Mouse (Mus musculus): ENCODE measurements at regions not wholly inside any gene's neighbourhood (a gene's known extent, or its start where the extent isn't known, plus 50 kb on each side); places are given as distances from the start of the nearest gene placed in this dataset.

- no peak for DNase-seq (ENCODE audit: low spot score in 2 of 2)
These were observed 259.7 kb downstream of the Tmem182 start for GRCm38 (mm10) chr1:41065130-41065529.

- peak in 1 of 2 experiments; percentile 34 for DNase-seq (ENCODE audit: low spot score in 2 of 2)
These were observed 299.5 kb downstream of the Tmem182 start for GRCm38 (mm10) chr1:41104869-41105268.

DNA sequence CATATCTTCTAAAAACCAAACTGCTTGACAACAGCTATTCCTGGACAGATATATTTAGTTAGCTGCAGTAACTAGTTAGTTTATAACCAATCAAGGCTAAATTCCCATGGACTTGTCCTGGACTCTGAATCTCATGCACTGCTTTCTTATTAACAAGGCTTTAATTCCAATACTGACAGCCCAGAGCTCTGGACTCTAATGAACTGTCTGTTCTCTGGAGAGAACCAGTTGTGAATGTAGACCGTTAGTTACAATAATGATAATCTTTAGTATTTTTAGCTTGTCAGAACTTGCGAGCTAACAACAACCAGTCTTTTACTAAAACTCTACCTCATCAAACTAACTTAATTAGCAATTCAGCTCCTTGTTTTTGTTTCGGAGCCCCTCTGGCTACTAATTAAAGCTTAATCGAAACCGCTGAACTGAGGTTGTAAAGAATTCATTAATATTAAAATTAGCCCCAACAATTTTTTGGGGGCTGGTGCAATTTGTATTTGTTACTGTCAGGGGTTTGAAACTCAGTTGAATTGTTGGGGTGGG lies 316.3 kb downstream of the Tmem182 start:
- no peak for DNase-seq (ENCODE audit: low spot score in 2 of 2)

GRCm38 (mm10) chr1:41131410-41131809 lies 326.0 kb downstream of the Tmem182 start:
- DNase-seq (ENCODE audit: low spot score in 2 of 2), result no peak

- DNase-seq (ENCODE audit: low spot score in 2 of 2), result no peak
These were observed 327.7 kb downstream of the Tmem182 start for GRCm38 (mm10) chr1:41133143-41133542.

- no peak for DNase-seq (ENCODE audit: low spot score in 2 of 2)
These were observed 328.5 kb downstream of the Tmem182 start for GRCm38 (mm10) chr1:41133946-41134345.

- DNase-seq (ENCODE audit: low spot score in 2 of 2), result no peak
These were observed 334.3 kb downstream of the Tmem182 start for GRCm38 (mm10) chr1:41139725-41140124.

GRCm38 (mm10) chr1:41140542-41140941 lies 335.1 kb downstream of the Tmem182 start:
- DNase-seq (ENCODE audit: low spot score in 2 of 2), result no peak

DNA sequence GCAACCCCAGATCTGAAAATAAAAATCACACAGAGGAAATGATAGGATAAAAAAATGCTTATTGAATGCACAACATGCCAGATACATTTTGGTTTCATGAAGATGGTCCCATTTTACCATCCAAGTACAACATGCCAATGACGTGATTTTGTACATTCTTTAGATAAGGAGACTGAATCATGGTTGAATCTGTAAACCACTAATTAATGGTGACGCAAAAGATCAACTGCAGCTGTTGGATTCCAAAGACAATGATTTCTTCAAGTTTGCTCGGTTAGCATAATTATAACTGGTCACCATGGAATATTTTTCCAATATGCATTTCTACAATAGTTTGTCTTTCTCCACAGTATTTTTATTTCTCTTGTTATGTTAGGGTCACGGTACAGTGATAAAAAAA lies 336.6 kb downstream of the Tmem182 start:
- DNase-seq (ENCODE audit: low spot score in 2 of 2), result no peak

DNA sequence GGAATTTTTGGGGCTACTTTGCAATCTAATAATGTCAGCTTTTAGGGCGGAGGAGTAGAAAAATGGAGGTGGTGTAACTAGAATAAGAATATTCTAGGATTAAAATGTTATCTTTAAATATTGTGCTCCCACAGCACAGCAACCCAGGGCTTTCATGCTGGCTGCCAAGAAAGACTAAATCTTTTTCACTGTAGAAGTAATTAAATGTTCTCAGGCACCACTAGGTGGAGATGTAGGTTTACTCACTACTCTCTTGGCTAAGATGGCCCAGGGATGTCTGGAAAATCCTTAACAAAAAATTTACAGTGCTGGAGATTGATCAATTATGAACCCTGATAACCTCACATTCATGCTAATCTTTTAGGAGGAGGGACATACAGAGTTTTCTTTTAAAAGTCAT lies 347.1 kb downstream of the Tmem182 start:
- peak in 1 of 2 experiments; percentile 51 for DNase-seq (ENCODE audit: low spot score in 2 of 2)

- no peak for DNase-seq (ENCODE audit: low spot score in 2 of 2)
These were observed 348.0 kb downstream of the Tmem182 start for GRCm38 (mm10) chr1:41153174-41153999.

DNA sequence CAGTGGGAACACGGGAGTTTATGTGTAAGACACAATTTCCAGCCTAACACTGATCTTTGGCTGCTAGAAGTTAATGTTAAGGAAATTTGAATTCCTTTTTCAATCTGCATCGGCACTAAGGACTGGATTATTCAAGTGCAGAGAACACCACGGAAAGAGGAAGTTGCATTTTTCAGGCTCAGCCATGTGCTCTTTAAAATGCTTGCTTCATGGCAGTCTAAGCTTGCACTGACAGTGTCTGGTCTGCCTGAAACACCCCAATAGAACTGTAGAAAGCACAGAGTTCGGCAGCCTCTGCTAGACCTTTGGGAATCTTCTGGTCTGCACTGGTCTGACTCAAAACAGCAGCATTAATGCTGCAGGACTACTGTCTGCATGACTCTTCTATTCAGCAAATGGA lies 348.8 kb downstream of the Tmem182 start:
- DNase-seq (ENCODE audit: low spot score in 2 of 2), result no peak

GRCm38 (mm10) chr1:41156946-41157345 lies 351.5 kb downstream of the Tmem182 start:
- no peak for DNase-seq (ENCODE audit: low spot score in 2 of 2)

DNA sequence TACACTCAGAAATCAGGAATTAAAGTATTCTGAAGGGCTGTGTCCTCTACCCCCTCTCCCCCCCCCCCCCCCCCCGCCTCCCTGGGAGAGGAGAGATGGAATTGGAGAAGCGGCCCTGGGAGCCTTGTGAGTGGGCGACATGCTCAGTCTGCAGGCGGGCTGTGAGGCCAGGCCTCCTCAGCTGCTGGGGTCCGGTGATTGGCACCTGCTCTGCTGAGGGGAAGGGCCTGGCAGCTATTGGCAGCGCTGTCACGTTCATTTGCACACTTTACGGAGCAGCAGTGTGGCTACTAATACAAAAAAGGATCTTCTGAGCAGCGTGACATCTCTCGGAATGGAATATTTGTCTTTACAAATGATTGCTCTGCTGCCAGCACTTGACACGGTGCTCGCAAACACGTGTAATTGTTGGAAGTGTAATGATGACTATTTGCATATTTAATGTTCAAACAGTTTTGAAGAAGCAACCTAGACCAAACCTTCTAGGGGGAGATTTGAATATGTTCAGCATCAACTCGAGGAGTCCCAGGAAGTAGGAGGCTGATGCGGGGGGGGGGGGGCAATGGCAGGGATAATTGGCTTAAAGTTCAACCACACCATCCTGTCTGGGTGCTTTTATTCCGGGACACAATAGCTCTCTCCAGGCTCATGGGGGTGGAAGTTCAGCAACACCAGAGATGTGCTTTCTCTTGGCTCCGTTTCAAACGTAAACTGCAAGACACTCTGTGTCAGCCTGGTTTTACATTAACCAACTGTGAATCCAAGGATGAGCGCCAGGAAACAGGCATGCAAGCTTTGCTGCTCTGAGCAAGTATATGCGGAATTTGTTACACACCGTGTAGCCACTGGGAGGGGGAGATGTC lies 352.5 kb downstream of the Tmem182 start:
- DNase-seq (ENCODE audit: low spot score in 2 of 2), result peak; percentile 19 to 50

GRCm38 (mm10) chr1:41165878-41166786 lies 360.7 kb downstream of the Tmem182 start:
- no peak for DNase-seq (ENCODE audit: low spot score in 2 of 2)

- DNase-seq (ENCODE audit: low spot score in 2 of 2), result no peak
These were observed 361.5 kb downstream of the Tmem182 start for GRCm38 (mm10) chr1:41166787-41167420.

DNA sequence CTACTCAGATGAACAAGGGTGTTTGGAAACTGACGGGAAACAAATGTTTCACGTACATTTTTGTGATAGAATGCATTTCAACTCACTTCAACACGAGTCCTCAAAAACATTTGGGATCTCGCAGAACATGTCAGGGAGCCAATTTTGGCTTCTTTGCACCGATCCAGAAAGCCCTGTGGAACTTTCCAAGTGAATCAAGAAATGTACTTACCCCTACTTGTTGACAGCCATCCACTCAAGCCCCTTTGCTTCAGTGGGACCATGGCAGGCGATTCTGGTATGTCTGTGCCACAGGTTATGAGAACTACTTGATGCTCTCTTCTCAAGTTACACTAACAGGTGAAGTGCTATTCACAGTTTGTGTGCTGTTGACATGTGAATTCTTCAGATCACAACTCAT lies 381.6 kb downstream of the Tmem182 start:
- DNase-seq (ENCODE audit: low spot score in 2 of 2), result no peak

- no peak for DNase-seq (ENCODE audit: low spot score in 2 of 2)
These were observed 407.5 kb downstream of the Tmem182 start for GRCm38 (mm10) chr1:41212876-41213275.

GRCm38 (mm10) chr1:41225851-41226250 lies 420.4 kb downstream of the Tmem182 start:
- no peak for DNase-seq (ENCODE audit: low spot score in 2 of 2)

DNA sequence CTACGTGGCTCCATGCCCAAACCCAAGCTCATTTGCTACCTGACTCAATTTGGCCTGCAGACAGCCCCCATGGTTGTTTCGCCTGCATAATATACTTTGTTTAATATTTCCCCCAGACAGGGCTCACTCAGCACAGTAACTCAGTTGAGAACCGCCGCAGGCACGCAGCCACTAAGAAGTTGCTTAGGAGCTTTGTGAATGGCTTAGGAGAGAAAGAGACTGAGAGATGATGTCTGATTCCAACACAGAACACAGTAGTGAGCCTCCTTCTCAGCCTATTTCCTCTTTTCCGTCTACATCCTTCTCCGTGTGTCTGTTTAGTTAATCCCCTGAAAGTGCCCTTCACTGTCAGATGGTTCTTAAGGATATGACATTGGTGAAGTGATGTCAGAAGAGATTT lies 429.9 kb downstream of the Tmem182 start:
- no peak for DNase-seq (ENCODE audit: low spot score in 2 of 2)

DNA sequence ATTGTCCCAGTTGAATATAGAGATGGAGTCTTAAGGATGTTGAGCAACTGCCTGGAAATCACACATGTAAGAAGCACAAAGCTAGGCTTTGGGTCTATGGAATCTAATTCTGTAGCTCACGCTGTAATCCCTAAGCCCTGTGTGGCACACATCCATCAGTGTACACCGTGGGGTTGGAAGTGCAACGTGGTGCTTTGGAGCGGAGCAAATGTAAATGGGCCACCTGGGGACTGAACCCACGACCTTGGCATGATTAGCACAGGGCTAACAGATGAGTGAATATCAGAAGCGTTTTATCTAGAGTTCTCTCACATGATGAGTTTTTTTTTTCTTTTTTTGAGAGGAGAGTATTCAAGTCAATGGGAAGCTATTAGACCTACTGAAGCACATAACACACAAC lies 437.6 kb downstream of the Tmem182 start:
- no peak for DNase-seq (ENCODE audit: low spot score in 2 of 2)

Data from frontal cortex, postnatal 36 days (tissue).